Mouse (Mus musculus) adipocyte (in vitro differentiated cells): ENCODE results near the gene Olfr738.

Experiments used
- DNase-seq: peaks from one replicate; pipeline ENCODE4 v3.0.0-alpha.2; 2016; ENCODE audit warnings: low spot score

Gene Olfr738

DNA sequence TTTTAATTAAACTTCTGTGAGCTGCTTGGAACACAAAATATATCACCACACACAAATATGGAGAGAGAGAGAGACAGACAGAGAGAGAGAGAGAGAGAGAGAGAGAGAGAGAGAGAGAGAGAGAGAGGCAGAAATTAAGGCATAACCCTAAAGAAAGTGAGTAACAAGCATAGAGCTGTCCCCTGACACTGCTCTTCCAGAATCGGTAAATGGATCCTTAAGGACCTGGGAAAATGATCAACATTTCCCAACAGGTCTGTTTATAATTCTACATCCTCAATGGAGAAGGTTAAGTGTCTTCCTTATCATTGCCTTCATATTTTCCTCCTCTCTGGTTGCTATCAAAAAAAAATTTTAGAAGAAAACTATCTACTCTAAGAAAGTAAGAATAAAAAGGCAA lies at the start of gene Olfr738:
Olfr738 (plus strand) TSS at position 301 of the 400 bp plus-strand sequence.
- no peak for DNase-seq

- DNase-seq: no peak
Measured at GRCm38 (mm10) chr14:50357593-50357992, 49.8 kb upstream of the Olfr738 start, which contains the start of gene Tlr11. Tlr11 (plus strand) TSS chr14:50357914.

- no peak for DNase-seq
Measured at GRCm38 (mm10) chr14:50360480-50360879, 46.9 kb upstream of the Olfr738 start.

DNA sequence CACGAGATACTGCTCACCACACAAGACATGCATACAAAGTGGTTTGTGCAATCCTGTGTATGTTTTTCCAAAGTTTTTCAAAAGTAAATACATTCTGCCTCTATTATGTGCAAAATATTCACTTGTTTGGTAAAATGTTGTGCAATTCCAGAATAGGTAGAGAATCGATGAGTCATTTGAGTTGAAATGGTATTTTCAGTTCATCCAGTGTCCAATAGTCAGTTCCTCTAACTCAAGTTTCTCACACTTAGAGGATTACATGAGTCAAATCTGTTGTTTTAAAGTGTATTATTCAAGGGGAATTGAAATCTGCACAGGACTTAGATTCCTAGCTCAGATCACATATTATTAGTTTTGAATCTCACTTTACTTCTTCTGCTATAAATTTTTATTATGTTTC lies 43.8 kb upstream of the Olfr738 start:
- no peak for DNase-seq

DNA sequence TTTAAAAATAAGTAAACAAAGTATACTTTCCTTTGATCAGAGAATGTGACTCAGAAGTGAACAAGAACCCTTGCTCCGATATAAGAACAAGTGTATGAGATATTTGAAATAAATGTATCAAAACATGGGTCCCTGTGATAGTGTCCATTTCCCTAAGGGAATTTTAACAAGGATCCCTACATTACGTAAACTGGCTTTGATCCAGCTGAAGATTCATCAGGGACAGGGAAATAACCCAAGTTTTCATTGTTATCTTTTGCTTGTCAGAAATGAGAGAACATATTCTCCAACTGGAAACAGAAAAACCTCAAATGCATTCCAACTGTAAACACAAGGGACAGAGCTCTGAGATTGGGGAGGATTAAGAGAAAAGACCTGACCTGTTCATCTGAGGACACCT lies 26.5 kb upstream of the Olfr738 start, which contains the start of gene Olfr736:
Olfr736 (plus strand) TSS at position 301 of the 400 bp plus-strand sequence.
- DNase-seq: no peak

DNA sequence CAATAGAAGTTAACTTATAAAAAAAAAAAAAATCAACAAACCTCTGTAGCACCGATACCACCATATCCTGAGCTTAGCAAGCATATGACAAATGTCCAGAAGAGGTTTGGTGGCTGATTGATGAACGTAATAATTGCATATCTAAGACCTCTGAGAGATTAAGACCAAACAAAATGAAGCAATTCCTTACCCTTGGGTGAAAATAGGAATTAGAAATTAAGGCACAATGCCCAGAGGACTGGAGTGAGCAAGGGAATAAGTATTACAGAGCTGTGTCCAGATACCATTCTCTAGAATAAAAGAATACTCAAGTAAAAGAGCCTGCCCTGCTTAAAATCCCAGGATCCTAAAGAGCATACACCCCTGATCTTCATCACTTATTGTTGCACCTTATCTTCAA lies 11.0 kb downstream of the Olfr738 start, which contains the start of gene Olfr739:
Olfr739 (plus strand) TSS at position 301 of the 400 bp plus-strand sequence.
- DNase-seq: no peak

DNA sequence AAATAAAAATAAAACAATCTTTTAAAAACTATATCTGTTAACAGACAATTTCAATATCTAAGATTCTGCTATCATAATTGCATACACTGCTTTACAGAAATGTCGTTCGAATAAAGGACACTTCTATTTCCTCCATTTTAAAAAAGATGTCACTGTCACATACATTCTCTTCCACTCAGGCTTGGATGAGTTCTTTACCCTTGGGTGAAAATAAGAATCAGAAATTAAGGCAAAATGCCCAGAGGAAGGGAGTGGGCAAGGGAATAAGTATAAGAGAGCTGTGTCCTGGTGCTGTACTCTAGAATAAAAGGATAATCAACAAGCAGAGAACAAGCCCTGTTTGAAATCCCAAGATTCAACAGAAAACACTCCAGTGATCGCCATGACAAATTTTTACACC lies 37.9 kb downstream of the Olfr738 start, which contains the start of gene Olfr740:
Olfr740 (plus strand) TSS at position 301 of the 400 bp plus-strand sequence.
- no peak for DNase-seq
